Mouse (Mus musculus): ENCODE measurements around the gene C8a.

The C8a gene

DNA sequence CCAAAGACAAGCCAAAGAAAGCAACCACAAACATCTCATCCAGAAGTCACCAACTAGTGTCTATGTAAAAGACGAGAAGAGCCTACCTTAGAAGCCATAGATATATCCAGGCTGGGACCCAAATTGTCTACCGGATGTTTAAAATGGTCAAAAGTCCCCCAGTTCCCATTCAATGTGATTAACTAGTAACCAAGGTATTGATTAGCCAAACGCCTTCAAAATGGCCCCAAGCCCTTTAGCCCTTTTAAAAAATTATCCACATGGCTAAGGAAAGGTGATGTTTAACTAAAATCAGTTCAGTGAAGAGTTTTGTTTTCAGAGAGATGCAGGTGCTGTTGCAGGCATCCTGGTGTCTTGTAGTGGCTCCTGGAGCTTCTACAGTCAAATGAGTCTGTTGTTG, at the start of gene C8a:
Gene C8a (minus strand): TSS at position 76 of the 400 bp plus-strand sequence.
- no peak for TF ChIP-seq GATA4 (IDR thresholded peaks at IDR 0.05; ENCODE audit: insufficient replicate concordance, low read length)

DNA sequence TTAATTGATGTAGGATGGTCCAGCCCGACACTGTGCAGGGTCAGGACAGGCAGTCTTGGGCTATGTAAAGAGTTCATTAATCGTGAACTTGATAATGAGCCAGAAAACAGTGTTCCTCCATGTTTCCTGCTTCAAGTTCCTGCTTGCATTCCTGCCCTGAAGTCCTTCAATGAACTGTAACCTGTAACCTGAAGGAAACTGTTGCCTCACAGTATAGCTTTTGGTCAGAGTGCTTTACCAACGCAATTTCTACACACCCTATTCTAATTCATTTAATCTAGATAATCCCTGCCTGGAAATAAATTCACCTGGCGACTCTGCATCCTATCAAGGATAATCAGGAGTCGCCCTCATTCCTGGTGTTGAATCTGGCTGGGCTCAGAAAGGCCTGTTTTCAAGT, 49.2 kb upstream of the C8a start:
- TF ChIP-seq GATA4 (IDR thresholded peaks at IDR 0.05; ENCODE audit: insufficient replicate concordance, low read length): no peak

DNA sequence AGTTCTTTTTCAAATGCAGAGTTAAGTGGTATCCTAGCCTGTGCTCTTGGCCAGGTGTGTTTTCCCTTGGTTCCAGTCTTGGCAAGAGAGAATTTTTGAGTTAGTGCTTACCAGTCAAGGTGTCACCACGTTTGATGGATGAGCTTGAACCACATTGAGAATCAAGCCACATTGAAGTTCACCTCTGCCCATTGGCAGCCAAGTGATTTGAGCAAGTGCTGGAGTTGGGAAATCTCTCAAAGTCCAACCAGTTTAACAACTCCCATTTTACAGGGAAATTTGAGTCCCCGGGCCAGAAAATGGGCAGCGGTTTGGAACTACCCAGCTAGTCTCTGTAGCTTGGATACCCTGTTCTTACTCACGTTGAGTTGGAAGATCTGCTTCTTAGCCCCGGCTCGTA, 41.8 kb upstream of the C8a start:
- TF ChIP-seq GATA4 (IDR thresholded peaks at IDR 0.05; ENCODE audit: insufficient replicate concordance, low read length): no peak

DNA sequence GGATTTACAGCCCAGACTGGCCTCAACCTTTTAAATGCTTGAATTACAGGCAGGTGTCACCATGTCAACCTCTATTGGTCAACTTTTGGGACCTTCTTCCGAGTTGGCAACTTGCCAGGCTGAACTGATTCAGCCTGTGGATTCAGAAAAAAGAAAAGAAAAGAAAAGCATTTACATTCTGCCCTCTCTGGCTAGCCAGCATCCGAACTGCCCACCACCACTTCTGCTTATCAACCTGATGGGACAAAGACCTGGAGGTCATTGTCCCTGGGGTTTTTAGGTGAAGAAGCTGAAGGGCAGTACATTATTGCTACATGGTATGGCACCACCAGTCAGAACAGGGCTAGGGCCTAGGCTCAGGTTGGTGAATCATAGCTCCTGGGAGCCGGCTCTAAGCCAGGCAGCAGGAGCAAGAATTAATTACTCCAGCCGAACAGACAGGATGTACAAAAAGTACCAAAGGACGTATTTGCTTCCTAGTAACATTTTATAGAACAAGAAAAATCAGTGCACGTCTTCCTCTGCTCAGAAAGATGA, 38.6 kb upstream of the C8a start:
- TF ChIP-seq GATA4 (IDR thresholded peaks at IDR 0.05; ENCODE audit: insufficient replicate concordance, low read length): no peak

DNA sequence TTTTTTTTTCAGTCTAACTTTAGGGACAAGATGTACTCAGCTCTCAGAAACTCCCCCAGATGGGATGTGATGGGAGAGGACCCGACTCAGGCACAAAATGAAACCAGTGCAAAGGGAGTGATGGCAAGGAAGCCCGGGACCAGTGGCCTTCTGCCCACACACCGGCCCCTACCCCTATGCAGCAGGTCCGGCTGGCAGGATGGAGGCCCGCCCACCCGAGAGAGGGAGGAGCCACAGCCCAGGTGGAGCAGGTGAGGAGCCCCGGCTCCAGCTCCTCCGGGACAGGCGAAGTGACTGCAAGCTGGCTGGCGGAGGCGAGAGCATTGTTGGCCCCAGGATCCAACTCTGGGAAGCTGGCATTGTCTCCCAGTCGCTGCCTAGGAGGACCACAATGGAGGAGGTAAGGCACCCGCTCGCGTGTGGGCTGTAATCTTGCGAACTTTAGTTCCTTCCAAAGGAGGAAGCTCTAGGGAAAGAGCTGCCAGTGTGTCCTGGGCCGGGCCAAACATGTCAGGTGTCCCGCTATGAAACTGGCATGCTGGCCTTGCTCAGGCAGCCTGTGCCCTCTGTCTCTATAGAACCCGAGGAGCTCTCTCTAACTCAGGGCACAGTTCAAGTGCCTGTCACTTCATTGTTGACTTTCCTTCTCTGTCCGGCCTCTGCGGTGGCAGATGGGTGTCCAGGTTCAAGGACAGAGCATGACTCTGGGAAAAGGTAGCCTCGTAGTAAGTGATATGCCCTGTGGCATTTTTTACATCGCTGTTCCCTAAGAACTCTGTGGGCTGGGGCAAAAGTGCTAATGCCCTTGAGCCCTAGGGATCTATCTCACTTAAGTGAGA, 37.3 kb upstream of the C8a start, which contains the start of gene Fyb2:
Gene Fyb2 (plus strand): TSS at position 166 of the 839 bp plus-strand sequence.
- TF ChIP-seq GATA4 (IDR thresholded peaks at IDR 0.05; ENCODE audit: insufficient replicate concordance, low read length): no peak

DNA sequence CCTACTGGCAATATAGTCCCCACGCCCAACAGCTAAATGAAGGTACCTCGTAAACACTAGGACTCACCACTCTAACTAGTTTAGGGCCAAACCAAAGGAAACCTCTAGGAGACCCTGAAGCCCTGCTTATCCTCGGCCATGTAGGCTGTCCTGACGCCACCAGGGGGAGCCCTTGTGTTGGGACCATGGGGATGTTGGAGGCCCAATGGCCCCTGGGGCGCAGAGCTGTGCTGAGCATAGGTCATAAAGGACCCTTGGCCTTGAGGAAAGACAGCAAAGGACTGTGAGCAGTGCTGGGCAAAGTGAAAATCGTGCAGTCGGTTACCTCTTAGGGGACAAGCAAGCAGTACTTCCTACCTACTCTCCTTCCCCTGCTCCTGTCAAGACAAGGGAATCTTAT, 35.5 kb upstream of the C8a start:
- no peak for TF ChIP-seq GATA4 (IDR thresholded peaks at IDR 0.05; ENCODE audit: insufficient replicate concordance, low read length)

DNA sequence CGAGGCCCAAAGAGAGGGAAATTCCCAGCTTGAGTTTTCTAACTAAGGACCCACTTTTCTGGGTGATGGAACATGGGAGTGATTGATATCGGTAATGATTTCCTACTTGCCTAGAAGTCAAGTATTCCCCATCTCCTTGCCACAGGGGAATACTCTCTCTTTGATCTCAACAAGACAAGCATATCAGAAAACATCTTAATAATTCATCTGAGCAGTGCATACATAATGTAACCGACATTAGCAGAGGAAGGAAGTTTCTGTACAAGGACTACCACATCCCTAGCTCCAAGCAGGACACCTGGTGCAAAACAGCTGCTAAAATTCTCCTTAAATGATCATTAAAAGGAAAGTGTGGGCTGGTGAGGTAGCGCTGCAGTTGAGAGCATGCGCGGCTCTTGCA, 28.9 kb upstream of the C8a start:
- no peak for TF ChIP-seq GATA4 (IDR thresholded peaks at IDR 0.05; ENCODE audit: insufficient replicate concordance, low read length)

DNA sequence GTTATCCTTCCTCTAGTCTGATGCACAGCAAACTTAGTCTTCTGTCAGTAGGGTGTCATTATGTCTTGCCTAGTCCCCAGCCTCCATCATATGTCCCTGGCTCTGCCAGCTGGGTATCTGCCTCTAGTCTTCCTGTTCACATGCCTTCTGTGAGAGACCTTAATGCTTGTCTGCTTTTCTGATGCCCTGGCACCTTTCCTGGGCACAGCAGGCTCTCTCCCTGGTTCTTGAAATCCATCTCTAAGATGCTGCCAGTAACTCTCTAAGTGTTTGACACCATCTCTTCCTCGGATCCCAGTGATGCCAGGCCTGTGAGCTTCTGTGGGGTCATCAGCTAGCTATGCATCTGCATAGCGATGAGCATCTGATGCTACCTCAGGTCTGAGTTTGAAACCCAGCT, 26.6 kb upstream of the C8a start:
- TF ChIP-seq GATA4 (IDR thresholded peaks at IDR 0.05; ENCODE audit: insufficient replicate concordance, low read length): no peak

DNA sequence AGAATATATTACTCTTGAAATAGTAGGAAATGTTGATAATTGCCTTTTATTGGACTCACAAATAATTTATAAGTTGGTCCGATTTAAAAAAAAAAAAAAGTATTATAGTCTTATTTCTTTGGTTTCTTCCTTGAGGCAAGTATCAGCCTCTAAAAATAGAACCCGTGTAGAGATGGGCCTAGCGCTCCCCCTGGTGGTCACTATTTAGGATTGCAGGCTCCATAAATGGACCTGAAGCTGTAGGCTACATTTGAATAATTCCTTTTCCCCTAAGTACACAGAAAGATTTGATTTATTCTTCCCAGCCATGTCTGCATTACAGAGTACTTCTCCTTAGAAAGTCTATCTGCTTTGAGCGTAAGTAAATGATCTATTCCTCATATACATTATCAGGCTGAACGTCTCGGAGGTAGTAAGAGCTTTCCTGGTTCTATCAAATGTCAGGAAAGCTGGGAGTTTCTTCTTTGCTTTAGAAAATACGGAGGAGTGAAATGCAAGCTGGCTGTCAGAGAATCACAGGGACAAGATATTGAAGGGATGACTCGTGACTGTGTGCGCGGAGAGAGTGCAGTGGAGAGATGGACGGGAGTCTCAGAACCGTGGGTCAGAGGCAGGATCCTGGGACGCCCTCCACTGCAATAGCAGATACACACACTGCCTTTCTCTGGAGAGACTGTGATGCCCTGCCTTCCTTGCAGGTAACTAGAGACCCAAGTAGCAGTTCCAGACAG, 18.0 kb upstream of the C8a start:
- TF ChIP-seq GATA4 (IDR thresholded peaks at IDR 0.05; ENCODE audit: insufficient replicate concordance, low read length): no peak

DNA sequence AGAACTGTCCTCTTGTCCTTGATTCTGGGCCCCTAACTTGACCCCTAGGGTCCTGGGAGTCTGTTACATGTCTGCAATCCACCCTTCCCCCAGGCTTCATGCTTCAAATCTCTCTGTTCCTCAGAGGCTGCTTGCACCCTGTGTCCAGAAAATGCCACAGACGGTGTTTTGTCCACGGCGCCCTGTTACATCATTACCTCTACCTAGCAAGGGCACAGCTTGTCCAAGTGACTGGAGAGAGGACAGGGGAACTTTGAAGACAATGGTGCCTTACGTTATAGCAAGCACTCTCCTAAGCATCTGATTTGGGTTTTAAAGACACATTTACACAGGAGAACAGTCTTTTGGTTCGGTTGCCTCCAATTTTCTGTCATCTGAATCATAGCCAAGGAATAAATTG, 17.4 kb upstream of the C8a start:
- no peak for TF ChIP-seq GATA4 (IDR thresholded peaks at IDR 0.05; ENCODE audit: insufficient replicate concordance, low read length)

DNA sequence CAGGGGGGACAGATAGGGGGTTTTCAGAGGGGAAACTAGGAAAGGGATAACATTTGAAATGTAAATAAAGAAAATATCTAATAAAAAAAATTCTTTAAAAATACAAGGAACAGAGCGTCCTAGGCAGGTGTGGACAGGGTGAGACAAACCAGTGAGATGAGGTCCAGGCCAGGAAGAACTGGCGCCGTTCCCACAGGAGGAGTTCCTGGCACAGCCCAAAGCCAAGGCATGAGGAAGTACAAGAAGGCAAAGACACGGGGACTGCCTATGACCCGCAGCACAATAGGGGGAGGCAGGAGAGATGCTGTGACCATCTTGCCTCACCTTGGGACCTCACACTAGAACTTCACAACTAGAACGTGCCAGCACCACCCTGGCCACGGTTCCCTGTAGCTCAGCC, 15.5 kb upstream of the C8a start:
- TF ChIP-seq GATA4 (IDR thresholded peaks at IDR 0.05; ENCODE audit: insufficient replicate concordance, low read length): no peak

DNA sequence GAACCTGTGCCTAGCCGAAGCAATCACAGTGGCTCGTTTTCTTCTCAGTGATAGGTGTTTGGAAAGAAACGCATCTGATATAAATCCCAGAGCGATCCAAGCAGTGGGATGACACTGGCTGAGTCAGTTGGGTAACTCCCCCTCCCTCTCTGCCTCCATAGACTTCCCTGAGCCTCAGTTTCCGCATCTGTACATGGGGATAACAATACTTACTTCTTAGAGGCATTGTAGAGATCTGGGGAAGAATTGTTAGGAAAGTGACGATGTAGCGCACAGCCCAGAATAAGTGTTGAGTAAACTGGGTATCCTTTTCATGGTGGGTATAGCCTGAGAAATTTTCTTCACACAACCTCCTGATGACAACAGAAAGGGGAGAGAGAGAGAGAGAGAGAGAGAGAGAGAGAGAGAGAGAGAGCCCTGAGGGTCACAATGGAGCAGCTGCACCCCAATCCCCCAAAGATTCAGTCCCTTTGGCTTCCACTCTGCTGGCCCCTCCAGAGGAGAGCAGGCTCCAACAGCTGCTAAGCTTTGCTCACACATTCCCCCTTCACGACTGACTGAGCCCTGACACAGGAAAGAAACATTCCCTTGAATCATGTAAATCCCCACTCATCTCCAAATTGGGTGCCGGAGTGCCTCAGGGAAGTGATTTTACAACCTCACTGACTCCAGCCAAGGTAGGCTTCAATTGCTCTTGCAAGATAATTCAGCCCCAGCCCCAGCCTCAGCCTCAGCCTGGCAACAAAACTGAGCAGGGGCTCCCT, 12.5 kb upstream of the C8a start:
- TF ChIP-seq GATA4 (IDR thresholded peaks at IDR 0.05; ENCODE audit: insufficient replicate concordance, low read length): no peak

DNA sequence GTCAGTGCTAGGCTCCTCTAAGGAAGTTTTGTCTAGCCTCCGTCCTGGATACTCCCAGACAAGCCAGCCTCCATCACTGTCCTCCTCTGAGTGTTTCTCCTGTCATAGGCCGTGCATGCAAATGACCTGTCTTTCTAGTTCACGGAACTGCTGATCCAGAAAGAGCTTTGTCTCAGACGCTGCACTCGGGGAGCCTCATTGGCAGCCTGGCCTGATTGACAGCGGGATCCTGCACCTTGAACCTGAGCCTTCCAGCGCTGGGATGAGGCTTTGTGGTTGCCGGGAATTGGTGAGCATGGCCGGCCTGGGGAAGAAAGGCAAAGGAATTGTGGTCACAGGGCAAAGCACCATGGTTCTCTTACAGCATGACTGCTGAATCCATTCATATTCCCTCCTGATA, 11.3 kb upstream of the C8a start:
- TF ChIP-seq GATA4 (IDR thresholded peaks at IDR 0.05; ENCODE audit: insufficient replicate concordance, low read length): no peak

DNA sequence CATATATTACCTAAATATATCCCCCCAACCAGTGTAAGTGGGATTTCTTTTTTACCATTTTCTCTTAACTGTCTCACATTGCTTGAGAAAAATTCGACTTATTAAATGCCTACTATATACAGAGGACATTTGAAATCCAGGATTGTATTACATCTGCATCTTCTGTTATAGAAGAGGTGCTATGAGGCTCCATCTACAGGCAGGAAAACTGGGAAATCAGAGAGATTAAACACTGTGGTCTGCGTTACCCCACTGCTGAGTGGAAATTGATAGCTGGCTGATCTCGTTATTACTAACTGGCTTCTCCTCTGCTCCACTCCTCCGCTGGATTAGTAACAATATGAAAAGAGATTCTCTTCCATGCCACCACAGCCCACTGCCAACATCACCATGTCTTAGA, 366 bp downstream of the C8a start:
- TF ChIP-seq GATA4 (IDR thresholded peaks at IDR 0.05; ENCODE audit: insufficient replicate concordance, low read length): no peak

DNA sequence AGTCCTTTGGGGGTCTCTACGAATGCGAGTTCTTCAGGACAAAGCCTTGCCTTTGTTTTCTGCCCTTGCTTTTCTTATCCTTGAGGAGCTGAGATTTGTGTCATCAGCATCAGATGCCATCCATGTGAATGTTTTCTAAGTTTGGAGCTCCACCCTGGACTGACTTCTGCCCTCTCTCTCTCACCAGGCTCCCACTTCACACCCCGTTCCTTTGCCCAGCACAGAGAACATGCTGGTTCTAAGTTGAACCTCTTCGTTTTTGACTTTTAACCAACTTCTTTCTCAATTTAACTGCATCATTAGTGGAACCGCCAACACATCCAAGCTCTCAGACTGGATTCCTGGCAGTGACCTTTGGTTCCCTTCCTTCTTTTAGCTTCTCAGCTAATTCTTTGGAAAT, 6.0 kb downstream of the C8a start:
- TF ChIP-seq GATA4 (IDR thresholded peaks at IDR 0.05; ENCODE audit: insufficient replicate concordance, low read length): no peak

Data from liver, adult (tissue).